Mouse (Mus musculus): ENCODE measurements around the gene Rnf111. TPM values are rescaled to one million over a fixed set of nuclear protein-coding genes. Genes with fewer than 3 reads are reported as not detected.

The Rnf111 gene
- polyA plus RNA-seq, 1 experiment from 2014 or later, result 30.3 TPM

- Histone ChIP-seq H3K36me3 (replicated peaks) (peaks cover 100% of the 10 kb centered on the region), H3K27me3 (replicated peaks; ENCODE audit: low read depth, poor library complexity, severe bottlenecking) (no peaks in the 10 kb centered on the region), H3K4me3 (no peak overlapping the region), H3K4me1 (no peaks in the 10 kb centered on the region), H3K27ac (replicated peaks) (no peak overlapping the region), H3K9me3 (no peaks in the 10 kb centered on the region)
- WGBS, result 90% methylated on average over 7 of the region's 7 CpGs
- DNase-seq (ENCODE audit: low spot score), result no peak
Observed at GRCm38 (mm10) chr9:70413038-70413437, 90.5 kb downstream of the Rnf111 start.

DNA sequence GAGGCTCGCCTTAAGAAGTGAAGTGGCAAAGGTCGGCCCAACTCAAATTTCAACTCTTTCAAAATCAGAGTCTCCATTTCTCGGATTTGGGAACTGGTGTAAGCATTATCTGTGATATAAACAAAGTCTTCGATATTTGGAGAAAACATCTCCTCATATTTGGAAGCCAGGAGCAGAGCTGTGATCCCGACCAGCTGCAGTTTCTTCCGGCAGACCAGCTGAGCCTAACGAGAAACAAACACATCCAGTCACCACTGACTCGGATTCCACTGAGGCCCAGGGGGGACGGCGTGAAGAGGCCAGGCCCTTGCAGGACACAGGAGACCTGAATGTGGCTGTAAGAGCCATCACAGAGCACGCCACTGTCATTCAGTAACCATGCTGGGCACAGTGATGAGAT is 92.9 kb downstream of the Rnf111 start:
- DNase-seq (ENCODE audit: low spot score), result no peak
- Histone ChIP-seq H3K27ac (replicated peaks) (no peak overlapping the region), H3K36me3 (replicated peaks) (peaks cover 100% of the 10 kb centered on the region), H3K9me3 (no peaks in the 10 kb centered on the region), H3K4me1 (no peaks in the 10 kb centered on the region), H3K27me3 (replicated peaks; ENCODE audit: low read depth, poor library complexity, severe bottlenecking) (no peaks in the 10 kb centered on the region), H3K4me3 (no peak overlapping the region)
- 62% methylated on average over 11 of the region's 11 CpGs for WGBS

GRCm38 (mm10) chr9:70409743-70410142 is 93.8 kb downstream of the Rnf111 start:
- Histone ChIP-seq H3K27ac (replicated peaks) (no peak overlapping the region), H3K4me1 (no peaks in the 10 kb centered on the region), H3K27me3 (replicated peaks; ENCODE audit: low read depth, poor library complexity, severe bottlenecking) (no peaks in the 10 kb centered on the region), H3K9me3 (no peaks in the 10 kb centered on the region), H3K36me3 (replicated peaks) (peaks cover 91% of the 10 kb centered on the region), H3K4me3 (no peak overlapping the region)
- WGBS, result 94% methylated on average over 8 of the region's 8 CpGs
- DNase-seq (ENCODE audit: low spot score), result no peak

- H3K4me1 ChIP-seq, result no peaks in the 10 kb centered on the region
- no peak overlapping the region for H3K27ac ChIP-seq (replicated peaks)
- DNase-seq (ENCODE audit: low spot score), result no peak
- H3K27me3 ChIP-seq (replicated peaks; ENCODE audit: low read depth, poor library complexity, severe bottlenecking), result no peaks in the 10 kb centered on the region
- peaks cover 82% of the 10 kb centered on the region for H3K36me3 ChIP-seq (replicated peaks)
- H3K9me3 ChIP-seq, result no peaks in the 10 kb centered on the region
- H3K4me3 ChIP-seq, result no peak overlapping the region
- WGBS, result 92% methylated on average over 3 of the region's 3 CpGs
Observed at GRCm38 (mm10) chr9:70408791-70409190, 94.7 kb downstream of the Rnf111 start.

GRCm38 (mm10) chr9:70406596-70406995 is 96.9 kb downstream of the Rnf111 start:
- Histone ChIP-seq H3K27ac (replicated peaks) (no peak overlapping the region), H3K9me3 (no peaks in the 10 kb centered on the region), H3K36me3 (replicated peaks) (peaks cover 60% of the 10 kb centered on the region), H3K27me3 (replicated peaks; ENCODE audit: low read depth, poor library complexity, severe bottlenecking) (no peaks in the 10 kb centered on the region), H3K4me1 (no peaks in the 10 kb centered on the region), H3K4me3 (no peak overlapping the region)
- DNase-seq (ENCODE audit: low spot score), result no peak
- WGBS, result 94% methylated on average over 3 of the region's 3 CpGs

DNA sequence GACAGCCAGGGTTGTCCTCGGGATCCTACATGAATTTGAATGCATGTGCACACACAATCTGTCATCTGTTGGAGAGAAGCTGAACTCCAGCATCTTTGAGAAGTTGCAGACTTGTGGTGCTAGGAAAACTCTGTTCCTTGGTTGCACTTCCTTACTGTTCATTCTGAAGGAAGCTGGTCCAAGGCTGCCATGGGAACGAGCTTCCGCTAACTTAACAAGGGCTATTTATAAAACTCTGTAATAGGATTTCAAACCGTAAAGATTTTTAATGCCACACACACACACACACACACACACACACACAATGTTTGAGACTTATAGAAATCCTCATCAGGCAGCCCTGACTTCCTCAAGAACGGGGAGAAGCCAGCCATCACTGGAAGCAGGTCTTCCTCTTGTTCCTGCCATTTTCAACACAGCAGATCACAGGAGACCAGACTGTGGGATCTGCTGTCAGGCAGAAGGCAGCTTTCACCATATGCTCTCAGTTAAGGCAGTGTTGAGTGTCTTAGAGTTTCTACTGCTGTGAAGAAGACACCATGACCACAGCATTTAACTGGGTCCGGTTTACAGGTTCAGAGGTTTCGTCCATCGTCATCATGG is 101.5 kb downstream of the Rnf111 start:
- H3K36me3 ChIP-seq (replicated peaks), result peaks cover 24% of the 10 kb centered on the region
- no peak for DNase-seq (ENCODE audit: low spot score)
- no peaks in the 10 kb centered on the region for H3K4me1 ChIP-seq
- no peaks in the 10 kb centered on the region for H3K27me3 ChIP-seq (replicated peaks; ENCODE audit: low read depth, poor library complexity, severe bottlenecking)
- 95% methylated on average over 8 of the region's 8 CpGs for WGBS
- no peaks in the 10 kb centered on the region for H3K9me3 ChIP-seq
- H3K4me3 ChIP-seq, result no peak overlapping the region
- H3K27ac ChIP-seq (replicated peaks), result no peak overlapping the region

- no peaks in the 10 kb centered on the region for H3K27me3 ChIP-seq (replicated peaks; ENCODE audit: low read depth, poor library complexity, severe bottlenecking)
- H3K27ac ChIP-seq (replicated peaks), result no peak overlapping the region
- peaks cover 26% of the 10 kb centered on the region for H3K36me3 ChIP-seq (replicated peaks)
- no peak overlapping the region for H3K4me3 ChIP-seq
- peaks cover 6% of the 10 kb centered on the region; the same call in 1 of the 2 replicates for H3K4me1 ChIP-seq
- no peak for DNase-seq (ENCODE audit: low spot score)
- no peaks in the 10 kb centered on the region for H3K9me3 ChIP-seq
- WGBS, result 85% methylated on average over 2 of the region's 2 CpGs
Observed at GRCm38 (mm10) chr9:70396083-70396482, 107.4 kb downstream of the Rnf111 start.

DNA sequence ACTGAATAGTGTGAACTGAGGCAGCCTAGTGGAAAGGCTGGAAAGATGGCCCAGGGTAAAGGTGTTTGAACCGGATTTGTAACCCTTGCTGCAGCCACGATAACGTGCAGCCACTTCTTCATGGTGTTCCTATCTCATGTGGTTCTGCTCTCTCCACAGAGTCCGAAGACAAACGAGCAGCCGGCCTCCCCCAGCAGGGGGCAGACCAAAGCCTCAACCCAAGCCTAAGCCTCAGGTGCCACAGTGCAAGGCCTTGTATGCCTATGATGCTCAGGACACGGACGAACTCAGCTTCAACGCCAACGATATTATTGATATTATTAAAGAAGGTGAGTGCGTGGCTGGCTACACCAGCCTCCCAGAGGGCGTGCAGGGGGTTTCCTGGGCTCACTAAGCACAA is 107.9 kb downstream of the Rnf111 start:
- no peak overlapping the region for H3K4me3 ChIP-seq
- no peaks in the 10 kb centered on the region for H3K27me3 ChIP-seq (replicated peaks; ENCODE audit: low read depth, poor library complexity, severe bottlenecking)
- H3K4me1 ChIP-seq, result peaks cover 6% of the 10 kb centered on the region; the same call in 1 of the 2 replicates
- H3K9me3 ChIP-seq, result no peaks in the 10 kb centered on the region
- no peak overlapping the region for H3K27ac ChIP-seq (replicated peaks)
- peaks cover 26% of the 10 kb centered on the region for H3K36me3 ChIP-seq (replicated peaks)
- DNase-seq (ENCODE audit: low spot score), result peak; percentile 26
- 85% methylated on average over 12 of the region's 12 CpGs for WGBS

DNA sequence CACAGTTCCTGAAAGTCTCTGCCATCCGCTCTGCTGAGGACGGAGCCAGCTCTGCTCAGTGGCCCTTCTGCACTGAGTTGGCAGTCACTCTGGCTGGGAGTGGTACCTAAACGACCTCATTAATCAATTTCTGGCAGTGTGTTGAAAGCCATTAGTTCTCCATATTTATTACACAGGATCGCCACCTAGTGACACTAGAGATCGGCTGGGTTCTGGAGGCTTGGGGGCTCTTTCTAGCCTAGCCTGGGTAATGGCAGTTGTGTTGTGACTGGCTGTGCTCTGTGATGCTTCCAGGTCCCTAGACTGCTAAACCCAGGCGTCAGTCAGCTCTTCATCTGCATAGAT is 111.0 kb downstream of the Rnf111 start:
- WGBS, result 31% methylated on average over 6 of the region's 6 CpGs
- Histone ChIP-seq H3K36me3 (replicated peaks) (peaks cover 15% of the 10 kb centered on the region), H3K9me3 (no peaks in the 10 kb centered on the region), H3K4me1 (peaks cover 6% of the 10 kb centered on the region; the same call in 1 of the 2 replicates), H3K4me3 (no peak overlapping the region), H3K27ac (replicated peaks) (no peak overlapping the region), H3K27me3 (replicated peaks; ENCODE audit: low read depth, poor library complexity, severe bottlenecking) (no peaks in the 10 kb centered on the region)
- peak; percentile 43 for DNase-seq (ENCODE audit: low spot score)

DNA sequence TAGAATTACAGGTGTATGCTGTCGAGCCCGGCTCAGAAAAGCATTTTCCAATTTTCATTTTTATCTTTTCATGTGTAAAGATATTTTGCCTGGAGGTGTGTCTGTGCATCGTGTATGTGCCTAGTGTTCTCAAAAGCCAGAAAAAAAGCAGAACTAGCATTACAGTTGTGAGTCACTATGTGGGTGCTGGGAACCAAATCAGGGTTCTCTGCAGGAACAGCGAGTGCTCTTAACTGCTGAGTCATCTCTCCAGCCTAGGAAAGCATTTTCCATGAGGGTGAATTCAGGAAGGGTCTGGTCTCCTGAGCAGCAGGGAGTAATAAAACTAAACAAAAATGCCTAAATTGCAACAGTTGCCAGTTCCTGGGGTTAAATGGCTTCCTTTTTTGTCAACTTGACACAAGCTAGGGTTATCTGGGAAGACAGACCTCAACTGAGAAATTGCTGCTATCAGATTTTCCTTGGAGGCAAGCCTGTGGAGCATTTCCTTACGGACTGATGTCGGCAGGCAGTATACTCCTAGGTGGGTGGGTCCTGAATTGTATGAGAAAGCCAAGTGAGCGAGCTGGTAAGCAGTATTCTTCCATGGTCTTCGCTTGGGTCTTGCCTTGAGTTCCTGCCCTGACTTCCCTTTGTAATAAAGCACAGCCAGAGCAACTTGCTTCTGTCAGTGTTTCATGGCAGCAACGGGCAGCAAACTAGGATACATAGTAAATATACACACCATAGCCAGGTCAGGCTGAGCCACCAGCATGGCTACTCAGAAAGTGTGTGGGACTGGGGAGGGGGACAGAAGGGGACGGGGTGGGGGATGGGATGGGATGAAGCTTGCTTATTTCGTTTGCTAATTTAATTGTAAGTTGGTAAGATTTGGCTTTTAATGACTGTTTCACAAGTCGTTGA is 111.6 kb downstream of the Rnf111 start:
- H3K27me3 ChIP-seq (replicated peaks; ENCODE audit: low read depth, poor library complexity, severe bottlenecking), result no peaks in the 10 kb centered on the region
- WGBS, result 83% methylated on average over 12 of the region's 12 CpGs
- DNase-seq (ENCODE audit: low spot score), result no peak
- H3K9me3 ChIP-seq, result no peaks in the 10 kb centered on the region
- H3K4me1 ChIP-seq, result peaks cover 6% of the 10 kb centered on the region; the same call in 1 of the 2 replicates
- H3K4me3 ChIP-seq, result no peak overlapping the region
- peaks cover 15% of the 10 kb centered on the region for H3K36me3 ChIP-seq (replicated peaks)
- no peak overlapping the region for H3K27ac ChIP-seq (replicated peaks)

DNA sequence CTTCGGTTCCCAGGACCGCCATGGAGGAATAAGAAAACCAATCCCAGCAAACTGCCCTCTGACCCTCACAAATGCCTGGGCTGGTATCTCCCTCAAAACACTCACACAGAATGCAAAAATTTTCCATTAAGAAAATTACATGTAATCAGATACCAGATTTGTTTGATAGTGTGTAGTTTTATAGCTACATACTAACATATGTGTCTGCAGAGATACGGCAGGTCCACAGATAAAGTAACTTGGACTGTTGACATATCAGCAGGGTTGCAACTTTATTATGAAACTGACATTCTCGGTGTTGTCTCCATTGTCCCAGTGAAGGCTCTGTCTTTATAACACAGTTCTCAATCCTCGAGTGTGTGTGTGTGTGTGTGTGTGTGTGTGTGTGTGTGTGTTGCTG is 112.5 kb downstream of the Rnf111 start:
- WGBS, result 87% methylated on average over 5 of the region's 5 CpGs
- Histone ChIP-seq H3K4me3 (no peak overlapping the region), H3K27me3 (replicated peaks; ENCODE audit: low read depth, poor library complexity, severe bottlenecking) (no peaks in the 10 kb centered on the region), H3K36me3 (replicated peaks) (peaks cover 12% of the 10 kb centered on the region), H3K9me3 (no peaks in the 10 kb centered on the region), H3K4me1 (peaks cover 6% of the 10 kb centered on the region; the same call in 1 of the 2 replicates), H3K27ac (replicated peaks) (no peak overlapping the region)
- DNase-seq (ENCODE audit: low spot score), result no peak

- H3K9me3 ChIP-seq, result no peaks in the 10 kb centered on the region
- DNase-seq (ENCODE audit: low spot score), result no peak
- no peak overlapping the region for H3K4me3 ChIP-seq
- H3K4me1 ChIP-seq, result peaks cover 6% of the 10 kb centered on the region; the same call in 1 of the 2 replicates
- no peaks in the 10 kb centered on the region for H3K27me3 ChIP-seq (replicated peaks; ENCODE audit: low read depth, poor library complexity, severe bottlenecking)
- H3K27ac ChIP-seq (replicated peaks), result no peak overlapping the region
- 91% methylated on average over 3 of the region's 3 CpGs for WGBS
- peaks cover 16% of the 10 kb centered on the region; the same call in 1 of the 2 replicates for H3K36me3 ChIP-seq (replicated peaks)
Observed at GRCm38 (mm10) chr9:70389548-70389947, 114.0 kb downstream of the Rnf111 start.

Measured in embryonic facial prominence, embryonic 10.5 days (tissue).